Mouse (Mus musculus) adrenal gland, adult 10 weeks (tissue): ENCODE data around the gene Zfp282. TPM values are rescaled to one million over a fixed set of nuclear protein-coding genes. Genes with fewer than 3 reads are reported as not detected.

Experiments used
- polyA plus RNA-seq: library from polyadenylated mRNA; stranded (reverse); fragments of 350-450 nt; fragmentation: Illumina TruSeq; extraction: RNeasy Lipid Tissue Mini Kit (QIAGEN cat#74804); gene quantifications from one replicate; pipeline ENCODE4 v1.2.3, GENCODE M21; 2014; ENCODE audit warnings: low read depth, low replicate concordance

Gene Zfp282
- polyA plus RNA-seq: 1.6 TPM

DNA sequence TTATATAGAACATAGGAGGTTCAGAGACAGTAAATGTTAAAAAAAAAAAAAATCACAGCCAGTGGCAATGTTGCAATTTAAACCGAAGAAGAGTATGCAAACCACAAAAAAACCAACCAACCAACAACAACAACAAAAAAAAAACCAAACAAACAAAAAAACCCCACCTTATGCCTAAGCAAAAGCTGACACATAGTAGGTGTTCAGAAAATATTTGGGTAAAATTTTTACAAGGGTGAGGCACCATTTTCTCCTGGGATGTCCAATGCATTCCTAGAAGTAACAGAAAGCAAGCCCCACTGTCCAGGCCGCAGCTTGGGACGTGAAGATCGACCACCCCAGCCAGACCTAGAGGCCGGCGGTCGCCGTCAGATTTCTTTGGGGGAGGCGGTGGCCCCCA is at the start of gene Zfp282:
Zfp282 (plus strand) TSS at position 147 of the 400 bp plus-strand sequence.

DNA sequence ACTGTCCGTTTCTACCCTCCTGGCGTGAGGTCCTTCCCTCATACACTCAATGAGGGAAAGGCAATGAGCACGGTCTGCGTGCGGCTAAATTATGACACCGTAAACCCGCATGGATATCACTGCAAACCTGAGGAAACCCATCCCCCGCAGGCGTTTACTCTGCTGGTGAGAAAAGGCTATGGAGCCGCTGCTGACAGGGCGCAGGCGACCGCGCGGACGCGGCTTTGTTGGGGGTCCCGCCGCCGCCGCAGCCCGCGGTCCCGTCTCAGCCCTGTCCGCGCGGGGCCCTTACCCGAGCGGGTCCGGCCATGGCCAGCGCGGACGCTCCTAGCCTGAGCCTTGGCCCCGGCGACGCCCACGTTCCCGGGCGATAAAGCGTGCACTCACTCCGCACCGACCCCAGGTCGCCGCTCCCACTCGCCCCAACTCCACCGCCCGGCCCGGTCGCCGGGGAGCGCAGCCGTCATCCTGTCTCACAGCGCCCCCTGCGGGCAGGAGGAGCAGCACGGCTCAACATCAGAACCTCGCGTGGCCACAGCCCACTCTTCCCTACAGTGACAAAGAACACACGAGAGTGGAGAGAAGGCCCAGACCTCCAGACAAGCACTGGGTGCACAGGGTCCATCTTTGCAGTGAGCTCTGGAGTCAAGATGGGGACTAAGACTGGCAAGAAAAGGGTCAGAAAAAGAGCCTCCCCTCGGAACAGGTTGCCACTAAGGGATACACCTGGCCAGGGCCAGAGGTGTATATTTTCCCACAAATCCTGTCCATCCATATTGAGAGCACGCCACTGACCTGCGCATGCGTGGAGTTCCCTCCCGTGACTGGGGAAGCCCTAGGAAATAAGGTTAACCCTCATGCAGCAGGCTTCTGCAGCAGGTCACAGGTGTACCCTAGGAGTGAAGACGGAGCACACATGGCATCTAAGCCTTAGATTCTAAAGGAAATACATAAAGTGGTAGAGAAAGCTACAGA is 46.6 kb upstream of the Zfp282 start, which contains the start of gene Zfp786:
Zfp786 (minus strand) TSS at position 764 of the 975 bp plus-strand sequence.

GRCm38 (mm10) chr6:47835482-47835983 is 41.5 kb upstream of the Zfp282 start, which contains the start of gene Zfp398:
Zfp398 (plus strand) TSS chr6:47835661.

GRCm38 (mm10) chr6:47920447-47921340 is 43.7 kb downstream of the Zfp282 start, which contains the start of gene Zfp212:
Zfp212 (plus strand) TSS chr6:47920476.

DNA sequence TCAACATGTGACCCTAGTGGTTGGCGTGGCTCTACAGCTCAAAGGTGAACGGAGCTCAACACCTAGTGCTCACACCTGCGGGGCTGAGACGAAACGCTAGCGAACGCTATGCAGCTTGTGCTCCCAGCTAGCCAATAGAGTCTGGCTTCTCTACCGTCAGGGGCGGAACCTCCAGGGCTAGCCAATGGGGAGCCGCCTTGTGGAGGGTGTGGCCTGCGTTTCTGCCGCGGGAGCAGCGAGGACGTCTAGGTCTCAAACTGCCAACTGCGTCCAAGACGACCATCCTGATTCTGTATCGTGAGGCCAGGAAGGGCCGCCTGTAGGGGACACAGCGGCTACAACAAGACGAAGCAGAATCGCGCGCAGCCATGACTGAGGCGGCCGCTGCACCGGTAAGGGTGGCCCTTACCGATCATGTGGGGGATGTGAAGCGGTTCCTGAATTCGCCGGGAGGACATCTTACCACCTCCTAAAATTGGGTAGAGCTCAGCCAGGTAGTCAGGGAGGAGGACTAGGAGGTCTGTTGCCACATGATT is 76.3 kb downstream of the Zfp282 start, which contains the start of gene Zfp956:
Zfp956 (plus strand) TSS at position 200 of the 536 bp plus-strand sequence.

Other genes starting within 250 kb of the Zfp282 start
- 58.2 TPM for gene Pdia4, start 63.8 kb upstream of the Zfp282 start, polyA plus RNA-seq
- gene Zfp786, start 46.3 kb upstream of the Zfp282 start, polyA plus RNA-seq: 2.5 TPM
- gene Zfp398, start 41.5 kb upstream of the Zfp282 start, polyA plus RNA-seq: 21.1 TPM
- 5.2 TPM for gene Zfp212, start 43.3 kb downstream of the Zfp282 start, polyA plus RNA-seq
- 1.4 TPM for gene Zfp956, start 76.2 kb downstream of the Zfp282 start, polyA plus RNA-seq
- gene Zfp777, start 171.7 kb downstream of the Zfp282 start, polyA plus RNA-seq: 7.0 TPM
- gene Zfp746, start 209.4 kb downstream of the Zfp282 start, polyA plus RNA-seq: 11.4 TPM